Mouse (Mus musculus) adrenal gland, adult (tissue): ENCODE results near the gene 1700030K09Rik.
A peak's percentile ranks its signal among the peaks of the same experiment; 100 is the strongest.

ENCODE experiments used
- DNase-seq, 2 experiments: peaks; one replicate each; pipeline ENCODE4 v3.0.0; 2022 to 2023; ENCODE audit warnings: low spot score in 1 of 2; ENCODE audit not compliant: inconsistent age in 2 of 2

The 1700030K09Rik gene

DNA sequence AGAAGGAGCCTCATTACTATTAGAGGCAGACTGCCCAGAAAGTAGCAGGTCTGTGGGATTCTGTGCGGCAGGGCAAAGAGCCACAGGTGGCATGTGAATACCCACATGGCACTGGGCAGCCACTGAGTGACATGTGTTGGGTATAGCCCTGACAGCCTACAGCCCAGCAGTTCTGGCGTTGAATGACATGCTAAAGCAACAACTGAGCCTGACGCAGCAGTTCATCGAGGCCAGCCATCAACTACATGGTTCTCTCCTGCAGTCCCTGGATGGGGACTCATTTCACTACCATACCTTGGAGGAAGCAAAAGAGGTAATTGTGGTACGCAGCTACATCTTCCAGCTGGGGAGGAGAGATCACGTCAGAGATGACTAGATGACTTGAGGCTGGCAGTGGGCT lies 14.8 kb downstream of the 1700030K09Rik start:
- DNase-seq: no peak

DNA sequence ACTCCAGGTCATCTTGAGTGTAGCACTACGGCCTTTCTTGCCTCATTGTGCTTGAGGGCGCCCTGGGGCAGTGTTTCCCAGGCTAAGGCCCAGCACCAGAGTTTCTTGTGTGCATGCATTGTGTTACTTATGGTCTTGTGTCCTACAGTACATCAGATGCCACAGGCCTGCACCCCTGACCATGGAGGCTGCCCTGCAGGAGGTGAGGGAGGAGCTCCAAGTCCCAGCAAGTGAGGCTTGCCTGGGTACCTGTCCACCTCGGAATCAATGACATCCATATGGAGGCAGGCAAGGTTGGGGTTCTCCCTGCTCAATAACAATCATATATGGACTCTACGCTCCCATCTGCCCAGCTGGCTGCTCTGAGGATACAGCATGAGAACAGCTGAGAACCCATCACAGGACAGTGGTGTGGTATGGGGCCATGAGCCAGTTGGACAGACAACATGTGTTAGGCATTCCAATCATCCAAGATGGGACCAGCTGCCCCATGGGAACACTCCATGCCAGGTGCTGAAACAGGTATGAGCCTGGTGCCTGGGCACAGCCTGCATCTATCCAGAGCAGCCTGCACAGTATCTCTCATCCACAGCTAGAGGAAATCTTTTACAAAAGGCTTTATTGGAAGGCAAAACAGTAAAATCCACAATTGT lies 16.3 kb downstream of the 1700030K09Rik start:
- no peak for DNase-seq

DNA sequence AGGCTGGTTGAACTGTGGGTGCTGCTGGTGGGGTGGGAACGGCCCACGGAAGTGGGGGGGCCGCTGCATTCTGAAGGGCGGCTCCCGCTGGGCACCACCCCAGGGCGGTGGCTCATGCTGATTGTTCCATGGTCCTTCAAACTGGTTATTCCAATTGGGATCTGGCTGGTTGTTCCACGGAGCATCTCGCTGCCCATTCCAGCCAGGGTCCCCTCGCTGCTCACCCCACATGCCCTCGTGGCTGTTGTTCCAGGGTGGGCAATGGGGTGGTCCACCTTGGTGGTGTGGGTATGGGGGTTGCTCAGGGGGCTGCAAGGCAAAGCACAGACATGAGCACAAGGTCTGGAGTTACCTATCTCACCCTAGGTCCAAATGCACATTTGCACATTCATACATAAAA lies 20.5 kb downstream of the 1700030K09Rik start:
- no peak for DNase-seq

DNA sequence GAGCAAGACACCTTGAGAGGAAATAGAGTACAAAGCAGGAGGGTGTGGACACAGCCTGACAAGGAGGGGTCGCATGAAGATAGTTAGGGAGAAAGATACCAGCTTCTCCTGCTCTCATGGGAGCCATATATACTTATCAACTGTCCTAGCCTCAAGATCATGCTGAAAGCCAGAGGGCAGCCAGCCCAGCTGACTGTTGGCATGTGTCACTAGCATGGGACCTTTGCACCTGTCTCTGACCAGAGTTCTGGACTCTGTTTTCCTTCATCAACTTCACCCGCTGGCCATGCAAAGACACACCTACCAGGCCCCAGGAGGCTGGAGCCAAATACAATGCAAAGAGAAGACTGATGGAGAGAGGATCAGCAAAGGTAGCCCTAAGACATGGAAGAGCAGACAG lies 25.6 kb downstream of the 1700030K09Rik start:
- DNase-seq: no peak

DNA sequence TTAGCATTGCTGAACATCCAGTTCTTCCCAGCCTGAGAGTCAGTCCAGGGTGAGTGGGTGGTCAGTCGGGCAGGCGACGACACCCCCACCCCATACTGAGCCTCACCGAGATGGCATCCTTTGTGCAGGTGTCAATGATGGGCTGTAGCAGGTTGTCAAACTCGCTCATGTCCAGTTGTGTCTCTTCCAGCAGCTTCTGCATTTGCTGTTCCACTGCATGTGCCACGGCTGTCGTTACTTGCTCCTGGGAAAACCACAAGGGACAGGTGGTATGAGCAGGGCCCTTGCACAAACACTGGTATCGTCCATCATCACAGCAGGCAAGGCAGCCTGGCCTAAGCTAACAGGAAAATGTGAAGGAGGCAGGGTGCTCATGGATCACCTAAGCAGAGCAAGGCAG lies 26.3 kb downstream of the 1700030K09Rik start:
- DNase-seq: no peak

DNA sequence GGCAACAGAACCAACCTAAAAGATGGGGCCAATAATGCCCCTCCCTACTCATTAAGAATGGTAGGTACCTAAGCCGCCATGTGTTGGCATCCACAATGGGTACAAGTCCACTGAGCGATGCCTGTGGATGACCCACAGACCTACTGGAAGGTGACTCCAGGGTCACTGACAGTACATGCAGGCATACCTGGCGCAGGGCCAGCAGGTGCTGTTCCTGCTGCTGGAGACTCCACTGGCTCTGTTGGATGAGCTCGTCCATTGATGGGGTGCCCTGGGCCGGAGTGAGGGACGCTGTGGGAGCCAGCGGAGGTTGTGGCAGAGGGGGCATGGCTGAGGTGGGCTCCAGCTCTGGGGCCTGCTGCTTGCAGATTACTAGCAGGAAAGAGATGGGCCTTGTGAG lies 27.0 kb downstream of the 1700030K09Rik start:
- DNase-seq: no peak

DNA sequence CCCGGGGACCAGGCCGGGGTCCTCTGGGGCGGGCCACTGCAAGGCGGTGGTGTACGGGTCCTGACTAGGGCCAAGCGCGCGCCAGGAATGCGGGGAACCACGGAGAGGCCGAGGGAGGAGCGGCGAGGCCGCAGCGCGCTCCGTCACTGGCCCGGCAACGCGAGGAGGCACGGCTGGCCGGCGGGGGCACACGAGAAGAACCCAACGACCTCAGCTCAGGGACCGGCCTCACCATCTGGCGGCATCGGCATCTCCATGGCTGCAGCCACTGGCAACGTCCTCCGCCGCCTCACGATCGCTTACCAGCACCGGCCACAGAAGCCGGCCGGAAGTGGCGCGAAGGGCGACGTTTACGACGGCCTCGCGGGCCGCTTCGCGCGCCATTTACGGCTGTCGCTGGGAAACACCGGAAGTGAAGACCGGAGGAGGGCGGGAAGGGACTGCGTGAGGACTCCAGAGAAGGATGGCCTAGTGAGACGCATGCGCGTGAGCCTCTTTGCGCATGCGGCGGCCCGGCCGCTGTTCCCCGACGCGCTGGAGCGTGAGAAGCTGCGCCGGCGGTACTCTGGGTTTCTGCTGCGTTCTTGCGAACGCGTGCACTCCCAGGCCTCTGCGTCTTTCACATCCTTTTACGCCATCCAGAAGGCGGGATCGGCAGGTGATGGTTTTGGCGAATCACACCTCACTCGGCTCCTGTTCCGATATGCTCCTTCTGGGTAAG lies 31.3 kb downstream of the 1700030K09Rik start, which contains the start of gene Cherp:
TSS of gene Cherp (minus strand) at position 401 of the 721 bp plus-strand sequence.
- peak; percentile 98 to 99 for DNase-seq

DNA sequence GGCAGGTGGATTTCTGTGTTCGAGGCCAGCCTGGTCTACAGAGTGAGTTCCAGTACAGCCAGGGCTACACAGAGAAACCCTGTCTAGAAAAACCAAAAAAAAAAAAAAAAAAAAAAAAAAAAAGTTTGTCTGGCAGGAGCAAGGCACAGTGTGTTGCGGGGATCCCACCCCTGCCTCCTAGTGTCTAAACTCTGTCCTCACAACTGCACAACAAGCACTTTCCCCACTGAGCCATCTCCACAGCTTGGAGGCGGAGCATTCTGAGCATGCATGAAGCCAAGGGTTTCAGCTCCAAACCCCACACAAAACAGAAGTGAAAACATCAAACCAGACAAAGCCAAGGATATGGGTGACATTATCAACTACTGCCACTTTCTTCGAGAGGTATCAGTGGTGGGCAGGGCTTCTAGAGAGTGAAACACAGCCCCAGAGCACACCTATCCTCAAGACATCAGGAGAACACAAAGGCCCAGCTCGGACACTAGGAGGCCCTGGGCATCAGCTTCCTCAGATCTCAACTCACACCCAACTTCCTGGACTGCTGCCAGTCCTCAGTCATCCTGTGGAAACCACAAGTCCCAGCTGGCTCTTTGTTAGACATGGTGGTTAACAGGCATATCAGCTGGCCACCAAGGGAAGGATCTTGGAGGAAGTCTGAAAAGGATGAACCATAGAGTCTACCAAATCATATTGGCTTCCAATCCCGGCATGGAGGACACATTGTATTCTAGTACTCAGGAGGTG lies 41.9 kb downstream of the 1700030K09Rik start:
- peak; percentile 30 to 59 for DNase-seq

DNA sequence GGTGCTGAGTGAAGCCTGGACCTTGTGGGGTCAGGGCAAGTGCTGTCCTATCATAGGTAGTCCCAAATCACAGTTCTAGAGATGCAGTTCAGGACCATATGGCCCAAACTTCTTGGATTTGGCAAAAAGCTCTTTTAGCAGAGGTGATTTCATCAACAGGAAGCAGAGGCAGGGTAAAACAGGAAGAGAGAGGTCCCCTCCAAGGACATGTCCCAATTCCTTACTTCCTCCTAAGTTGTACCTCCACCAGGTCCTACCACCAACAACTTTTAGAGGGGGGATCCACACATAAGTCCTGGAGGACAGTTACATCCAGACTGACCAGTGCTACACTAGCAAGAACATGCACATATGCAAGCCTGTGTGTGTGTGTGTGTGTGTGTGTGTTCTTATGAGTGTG lies 43.3 kb downstream of the 1700030K09Rik start:
- no peak for DNase-seq

DNA sequence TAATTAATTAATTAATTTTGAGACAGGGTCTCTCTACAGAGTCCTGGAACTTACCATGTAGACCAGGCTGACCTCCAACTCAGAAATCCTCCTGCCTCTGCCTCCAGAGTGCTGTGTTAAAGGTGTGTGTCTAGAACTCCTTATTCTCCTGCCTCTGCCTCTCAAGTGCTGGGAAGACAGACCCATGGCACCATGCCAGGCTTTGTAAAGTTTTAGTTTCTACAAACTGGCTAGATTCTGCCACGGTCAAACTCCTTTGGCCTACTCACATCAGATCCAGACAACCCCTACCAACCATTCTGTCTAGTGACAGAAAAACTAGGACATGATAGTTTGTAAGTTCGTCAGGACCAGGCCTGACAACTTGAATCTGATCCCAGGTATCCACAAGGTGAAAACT lies 47.3 kb downstream of the 1700030K09Rik start:
- DNase-seq: no peak

DNA sequence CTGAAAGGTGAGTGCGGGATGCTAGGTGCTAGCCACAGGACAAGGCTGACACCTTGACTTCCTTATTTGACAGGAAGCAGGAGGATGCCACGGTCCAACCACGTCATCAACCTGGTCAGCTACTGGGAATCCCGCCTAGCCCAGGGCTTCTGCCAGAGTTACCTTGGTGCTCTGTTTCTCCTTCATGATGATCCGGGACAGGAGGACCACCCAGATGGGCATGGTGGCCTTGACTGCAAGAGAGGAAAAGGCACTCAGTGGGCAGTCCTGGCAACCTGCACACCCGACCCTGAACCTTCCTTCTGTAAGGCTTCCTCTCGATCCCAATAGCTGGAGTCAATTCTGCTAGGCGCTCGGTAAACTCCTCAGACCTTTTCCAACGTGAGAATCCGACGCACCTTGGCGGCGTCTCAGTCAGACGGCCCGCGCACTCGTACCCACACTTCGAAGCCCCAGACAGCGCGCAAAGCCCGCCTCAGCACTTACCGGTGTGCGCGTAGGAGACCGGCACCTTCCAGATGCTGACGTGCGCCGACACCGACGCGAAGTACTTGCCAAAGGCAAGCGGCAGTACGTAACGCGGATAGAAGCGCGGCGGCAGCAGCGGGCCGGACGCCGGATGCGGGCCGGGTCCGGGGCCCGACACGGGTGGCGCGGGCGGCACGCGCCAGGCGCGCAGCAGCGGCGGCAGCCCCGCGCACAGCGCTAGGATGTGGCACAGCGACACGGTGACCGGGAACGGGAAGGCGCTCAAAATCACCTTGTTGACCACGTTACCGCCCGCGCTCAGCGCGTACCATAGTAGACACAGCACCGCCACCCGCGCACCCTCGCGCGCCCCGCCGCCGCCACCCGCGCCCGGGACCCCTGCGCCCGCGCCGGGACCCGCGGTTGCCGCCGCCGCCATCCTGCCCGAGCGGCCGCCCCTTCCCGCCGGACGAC lies 48.3 kb downstream of the 1700030K09Rik start, which contains the start of gene Slc35e1:
TSS of gene Slc35e1 (minus strand) at position 935 of the 942 bp plus-strand sequence.
- DNase-seq: no peak

DNA sequence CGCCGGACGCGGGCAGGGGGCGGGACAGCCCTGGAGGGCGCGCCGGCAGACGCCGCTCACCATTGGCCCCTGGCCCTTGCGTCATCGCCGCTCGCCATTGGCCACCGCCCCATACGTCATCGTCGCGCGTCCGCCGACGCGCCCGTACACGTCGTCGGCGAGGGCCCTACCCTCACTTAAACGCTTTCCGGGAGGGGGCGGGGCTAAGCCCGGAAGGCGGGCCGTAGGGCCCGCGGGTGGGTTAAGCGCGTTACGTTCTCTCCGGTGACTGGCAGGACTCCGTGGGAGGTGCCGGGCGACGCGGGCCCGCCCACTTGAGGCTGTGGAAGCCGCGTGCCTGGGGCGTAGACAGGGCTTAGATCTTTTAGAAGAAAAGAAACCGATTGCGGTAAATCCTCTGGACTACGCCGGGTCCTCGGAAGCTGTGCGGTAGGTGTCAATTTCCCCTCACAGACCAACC lies 49.0 kb downstream of the 1700030K09Rik start:
- peak; percentile 100 for DNase-seq

DNA sequence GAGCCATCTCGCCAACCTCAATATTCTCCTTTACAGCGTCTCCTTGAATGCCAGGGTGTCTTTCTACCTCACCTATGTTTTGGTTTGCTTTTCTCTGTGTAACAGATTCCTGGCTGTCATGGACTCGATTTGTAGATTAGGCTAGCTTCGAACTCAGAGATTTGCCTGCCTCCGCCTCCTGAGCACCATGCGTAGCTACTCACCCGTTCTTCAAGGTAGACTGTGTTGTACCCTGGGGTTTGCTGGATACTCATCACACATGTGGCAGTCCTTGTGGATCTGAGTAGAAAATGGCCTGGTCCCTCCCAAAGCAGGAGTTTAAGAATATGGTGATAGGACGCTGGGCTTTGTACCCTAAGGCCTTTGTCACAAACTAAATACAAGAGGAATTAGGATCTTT lies 49.7 kb downstream of the 1700030K09Rik start:
- peak in 1 of 2 experiments; percentile 26 for DNase-seq

DNA sequence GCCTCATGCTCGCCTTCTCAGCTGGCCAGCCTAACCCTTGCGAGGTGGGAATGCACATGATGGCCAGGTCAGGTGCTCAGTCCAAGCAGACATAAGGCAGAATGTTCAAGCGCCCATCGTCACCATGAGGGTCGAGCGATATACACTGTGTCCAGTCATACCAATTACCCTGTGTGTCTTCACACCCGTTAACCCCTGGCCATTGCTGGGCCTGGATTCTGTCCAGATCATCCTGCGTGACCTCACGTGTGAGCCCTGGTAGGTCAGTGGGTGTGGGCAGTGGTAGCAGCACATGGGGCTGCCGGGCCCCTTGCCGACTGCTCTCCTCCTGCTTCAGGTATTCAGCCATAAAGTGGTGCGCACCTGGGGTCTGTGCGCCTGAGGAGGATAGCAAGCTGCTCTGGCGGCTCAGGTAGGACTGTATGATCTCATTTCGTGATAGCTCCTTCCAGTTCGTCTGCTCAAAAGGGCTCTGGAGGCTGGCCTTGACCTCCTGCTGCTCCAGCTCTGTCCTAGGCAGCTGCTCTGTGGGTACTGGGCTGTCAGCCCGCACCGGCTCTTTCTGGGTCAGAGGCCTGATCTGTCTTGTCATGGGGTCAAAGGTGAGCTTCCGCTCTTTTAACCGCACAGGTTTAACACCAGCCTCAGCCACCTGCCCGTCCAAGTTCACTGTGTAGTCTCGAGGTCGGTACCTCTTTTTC lies 51.9 kb downstream of the 1700030K09Rik start:
- DNase-seq: no peak

DNA sequence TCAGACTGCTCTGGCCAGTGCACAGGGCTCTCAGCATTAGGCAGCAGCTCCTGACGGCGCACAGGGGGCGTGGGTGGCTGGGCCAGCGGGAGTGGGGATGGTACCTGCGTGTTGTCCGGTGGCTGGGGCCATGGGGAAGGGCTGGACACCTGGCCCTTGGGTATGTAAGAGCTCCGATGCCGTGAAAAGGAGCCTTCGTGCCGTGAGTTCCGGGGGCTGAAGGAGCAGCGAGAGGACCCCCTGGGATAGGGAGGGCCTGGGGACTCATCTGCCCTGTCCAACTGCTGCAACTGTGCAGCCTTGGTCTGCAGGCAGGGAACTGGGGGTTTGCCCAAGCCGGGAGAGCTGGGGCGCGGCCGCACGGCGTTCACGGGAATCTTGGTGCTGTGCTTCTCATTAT lies 52.5 kb downstream of the 1700030K09Rik start:
- DNase-seq: peak in 1 of 2 experiments; percentile 15

DNA sequence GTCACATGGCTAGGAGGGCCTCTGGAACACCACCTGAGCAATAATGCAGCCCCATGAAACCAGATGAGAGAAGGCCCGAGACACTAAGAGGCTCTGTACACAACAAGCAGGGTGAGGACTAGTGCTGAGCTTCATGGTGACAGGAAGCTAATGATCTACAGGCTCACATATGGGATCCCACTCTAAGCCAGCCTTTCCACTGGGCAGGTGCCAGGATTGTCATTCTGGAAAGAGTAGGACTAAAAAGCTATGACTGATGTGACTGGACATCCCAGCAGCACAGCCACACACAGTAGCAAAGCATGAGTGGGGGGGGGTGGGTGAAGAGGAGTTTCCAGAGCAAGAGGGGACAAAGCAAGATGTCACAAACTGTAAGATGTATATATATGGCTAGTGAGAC lies 54.2 kb downstream of the 1700030K09Rik start:
- no peak for DNase-seq

DNA sequence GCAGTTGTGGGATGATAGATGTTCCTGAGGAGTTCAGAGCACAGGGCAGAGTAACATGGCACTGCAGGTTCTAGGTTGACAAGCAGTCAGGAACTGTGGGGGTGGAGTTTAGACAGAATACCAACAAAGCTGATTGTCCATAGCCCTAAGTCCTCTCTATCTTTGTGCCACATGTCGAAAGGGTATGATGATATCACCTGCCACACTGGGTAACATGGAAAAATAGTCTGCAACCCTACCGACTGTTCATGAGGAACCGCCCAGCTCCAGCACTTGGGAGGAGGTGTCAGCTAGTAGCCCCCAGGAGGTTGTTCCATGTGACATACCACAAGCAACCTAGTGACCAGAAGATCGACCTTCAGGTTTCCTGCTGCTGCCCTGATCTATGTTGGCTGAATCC lies 54.8 kb downstream of the 1700030K09Rik start:
- no peak for DNase-seq

DNA sequence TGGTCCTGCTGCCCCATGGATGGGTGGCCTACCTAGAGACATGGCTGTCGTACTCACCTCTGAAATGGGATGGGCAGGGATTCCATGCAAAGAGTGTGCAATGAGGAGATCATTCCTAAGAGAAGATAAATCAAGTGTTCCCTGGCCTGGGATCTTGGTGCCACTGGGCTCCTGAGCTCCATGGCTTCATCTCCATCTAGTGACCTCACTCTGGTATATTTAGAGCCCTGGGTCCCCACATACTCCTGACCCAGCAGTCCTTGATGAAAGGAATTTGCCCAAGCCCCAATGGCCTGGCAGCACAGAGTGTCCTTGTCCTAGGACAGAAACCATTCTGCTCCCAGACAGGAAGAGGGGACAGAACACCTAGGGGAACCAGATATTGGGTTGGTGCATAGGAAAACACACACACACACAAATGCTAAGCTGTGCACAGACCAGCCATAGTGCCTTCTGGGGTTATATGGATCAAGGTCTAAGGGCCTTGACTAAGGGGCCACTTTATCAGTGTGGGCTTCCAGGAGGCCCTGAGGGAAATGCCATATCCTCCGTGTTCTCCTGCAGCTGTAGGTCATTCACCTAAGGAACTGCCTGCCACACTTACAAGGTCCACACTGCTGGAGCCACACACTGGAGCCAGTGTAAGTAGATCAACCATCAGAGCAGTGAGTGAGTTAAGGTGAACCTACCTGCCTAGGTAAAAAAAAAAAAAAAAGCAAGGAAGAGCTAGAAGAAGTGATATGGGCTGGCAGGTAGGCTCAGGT lies 56.0 kb downstream of the 1700030K09Rik start:
- DNase-seq: peak in 1 of 2 experiments; percentile 34

DNA sequence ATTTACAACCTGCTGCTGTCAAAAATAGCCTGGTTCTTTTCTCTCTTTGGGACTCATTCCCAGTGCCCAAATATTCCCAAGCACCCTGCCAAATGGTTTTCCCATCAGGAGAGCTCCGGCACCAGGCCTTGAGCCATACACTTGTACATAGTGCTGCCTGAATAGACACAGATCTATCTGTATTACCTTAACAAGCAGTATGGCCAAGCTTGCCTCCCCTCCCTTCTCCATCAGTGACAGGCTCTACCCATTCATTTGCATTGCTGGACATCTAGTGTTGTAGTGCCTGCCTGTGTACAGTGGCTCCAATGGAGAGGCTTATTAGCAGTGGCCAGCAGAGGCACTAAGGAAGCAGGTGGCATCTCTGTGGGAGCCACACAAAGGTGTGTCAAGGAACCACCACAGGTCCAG lies 56.8 kb downstream of the 1700030K09Rik start:
- DNase-seq: no peak
